Mouse (Mus musculus) adrenal gland, postnatal 4 days (tissue): ENCODE measurements around the gene Zmynd10. TPM values are rescaled to one million over a fixed set of nuclear protein-coding genes. Genes with fewer than 3 reads are reported as not detected.

ENCODE experiments used
- DNase-seq, 2 experiments: peaks; one replicate each; pipeline ENCODE4 v3.0.0; 2021 to 2022; ENCODE audit warnings: low spot score in 2 of 2, mixed read lengths in 2 of 2
- total RNA-seq, 2 experiments: library from RNA; stranded (reverse); gene quantifications; 2 replicates each; pipeline ENCODE4 v1.2.3; 2021

Zmynd10 gene
- total RNA-seq, 2 experiments from 2014 or later, result 0.71 to 1.6 TPM

DNA sequence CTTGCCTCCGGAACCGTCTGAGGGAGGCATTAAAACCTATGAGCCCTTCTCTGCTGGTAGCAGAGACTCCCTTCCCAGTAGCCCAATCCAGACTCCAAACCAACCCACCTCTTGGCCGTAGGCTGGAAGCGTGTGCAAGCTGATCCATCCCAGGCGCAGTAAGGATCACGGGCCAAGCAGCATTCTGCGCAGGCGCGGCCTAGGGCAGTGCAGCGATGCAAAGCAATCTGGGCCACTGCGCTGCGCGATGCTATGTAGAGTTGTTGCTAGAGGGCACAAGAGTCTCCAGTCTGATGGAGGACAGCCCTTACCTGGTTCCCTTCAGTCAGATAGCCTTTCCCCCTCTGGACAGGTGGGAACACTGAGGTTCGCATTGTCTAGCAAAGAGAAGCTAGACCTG lies 52.7 kb downstream of the Zmynd10 start:
- no peak for DNase-seq

GRCm38 (mm10) chr9:107600745-107601144 lies 53.6 kb downstream of the Zmynd10 start:
- no peak for DNase-seq

Other genes with a start within 250 kb of the Zmynd10 start
- gene Hemk1, start 208.9 kb upstream of the Zmynd10 start, total RNA-seq, result 10 to 100 TPM; 19.5 to 23.7 TPM
- gene 6430571L13Rik, start 206.7 kb upstream of the Zmynd10 start, total RNA-seq, result 1 to 10 TPM; 4.2 to 4.3 TPM
- 10 to 100 TPM; 10.1 to 10.9 TPM for gene Cacna2d2, start 147.7 kb upstream of the Zmynd10 start, total RNA-seq
- gene Tmem115, start 13.4 kb upstream of the Zmynd10 start, total RNA-seq, result 10 to 100 TPM; 40.8 to 44.6 TPM
- 10 to 100 TPM; 19.2 to 21.7 TPM for gene Cyb561d2, start 5.1 kb upstream of the Zmynd10 start, total RNA-seq
- 10 to 100 TPM; 18.8 to 19.6 TPM for gene Nprl2, start 5.1 kb upstream of the Zmynd10 start, total RNA-seq
- gene Rassf1, start 4.3 kb downstream of the Zmynd10 start, total RNA-seq, result 10 to 100 TPM; 34.9 to 37.6 TPM
- 10 to 100 TPM; 31.8 to 33.8 TPM for gene Tusc2, start 16.0 kb downstream of the Zmynd10 start, total RNA-seq
- gene Hyal2, start 20.6 kb downstream of the Zmynd10 start, total RNA-seq, result 10 to 100 TPM; 39.4 to 47.2 TPM
- gene Hyal1, start 29.6 kb downstream of the Zmynd10 start, total RNA-seq, result 1 to 10 TPM; 5.1 to 5.4 TPM
- 10 to 100 TPM; 17.4 to 18.0 TPM for gene Naa80, start 31.6 kb downstream of the Zmynd10 start, total RNA-seq
- 1 to 10 TPM; 2.7 to 2.9 TPM for gene Hyal3, start 33.5 kb downstream of the Zmynd10 start, total RNA-seq
- 10 to 100 TPM; 40.9 to 41.4 TPM for gene Ifrd2, start 40.3 kb downstream of the Zmynd10 start, total RNA-seq
- 10 to 100 TPM; 16.9 to 19.4 TPM for gene Sema3b, start 61.9 kb downstream of the Zmynd10 start, total RNA-seq
- gene Gnai2, start 88.1 kb downstream of the Zmynd10 start, total RNA-seq, result 100 to 1,000 TPM; 345 to 390 TPM
- gene Slc38a3, start 122.2 kb downstream of the Zmynd10 start, total RNA-seq, result 10 to 100 TPM; 10.1 to 37.4 TPM
- 1 to 10 TPM in 1 of 2 experiments, under 1 TPM in 1; 0.73 to 1.6 TPM for gene Gnat1, start 132.4 kb downstream of the Zmynd10 start, total RNA-seq
- gene Sema3f, start 163.2 kb downstream of the Zmynd10 start, total RNA-seq, result 10 to 100 TPM; 28.9 to 32.8 TPM
- gene Rbm5, start 223.7 kb downstream of the Zmynd10 start, total RNA-seq, result 100 to 1,000 TPM; 152 to 155 TPM